In genomic region chr5:5180311-5180710, GRCm38 (mm10) we compare ENCODE assay signal across 10 mouse cellular contexts.
DNase-seq lines count a peak whose midpoint lies in the region; ATAC-seq and TF ChIP-seq lines count a peak whose summit lies in the region.
"Had no signal": no experiment of that assay in that cellular context is flagged by ENCODE, and none has a peak within 500 bp of the region (broad histone marks: within the 10 kb centered on the region; RNA-seq: fewer than 3 reads in every experiment).

No protein-coding gene starts in this region.

- no peak for TF ChIP-seq EP300 in lung, postnatal 0 days (IDR thresholded peaks at IDR 0.05)

- H3K4me2 ChIP-seq in lung, embryonic 16.5 days (ENCODE audit: low read depth, low read length), result no peak overlapping the region
- no peak overlapping the region for H3K4me2 ChIP-seq in lung, postnatal 0 days (replicated peaks; ENCODE audit: low read depth, low read length)
- H3K4me2 ChIP-seq in kidney, embryonic 16.5 days (replicated peaks; ENCODE audit: low read depth, low read length), result no peak overlapping the region
- no peak overlapping the region for H3K4me2 ChIP-seq in hindbrain, embryonic 14.5 days (replicated peaks)
- H3K4me2 ChIP-seq: embryonic facial prominence, embryonic 13.5 days; hindbrain, embryonic 15.5 days had no signal

- peaks cover 7% of the 10 kb centered on the region; the same call in 1 of the 2 replicates for H3K4me1 ChIP-seq in lung, embryonic 16.5 days (replicated peaks; ENCODE audit: control insufficient read depth, insufficient read depth, low read length)
- H3K4me1 ChIP-seq in lung, postnatal 0 days (ENCODE audit: insufficient read depth, low read depth, low read length), result peaks cover 6% of the 10 kb centered on the region; the same call in 1 of the 2 replicates
- H3K4me1 ChIP-seq in kidney, embryonic 16.5 days (ENCODE audit: insufficient read depth, low read length), result no peaks in the 10 kb centered on the region
- peaks cover under 1% of the 10 kb centered on the region; the same call in 1 of the 2 replicates for H3K4me1 ChIP-seq in hindbrain, embryonic 14.5 days (replicated peaks; ENCODE audit: control insufficient read depth, insufficient read depth, low read length)
- H3K4me1 ChIP-seq: hindbrain, embryonic 15.5 days had no signal

- H3K27me3 ChIP-seq in lung, embryonic 16.5 days (ENCODE audit: control insufficient read depth, insufficient read depth, low read depth, low read length), result no peaks in the 10 kb centered on the region
- no peaks in the 10 kb centered on the region for H3K27me3 ChIP-seq in lung, postnatal 0 days (replicated peaks; ENCODE audit: insufficient read depth, low read length)
- no peaks in the 10 kb centered on the region for H3K27me3 ChIP-seq in kidney, embryonic 16.5 days (ENCODE audit: insufficient read depth, low read length)
- H3K27me3 ChIP-seq in hindbrain, embryonic 14.5 days (ENCODE audit: control insufficient read depth, insufficient read depth, low read length), result no peaks in the 10 kb centered on the region
- H3K27me3 ChIP-seq: embryonic facial prominence, embryonic 13.5 days; hindbrain, embryonic 15.5 days had no signal

- no peak overlapping the region for H3K4me3 ChIP-seq in lung, embryonic 16.5 days (ENCODE audit: low read length)
- no peak overlapping the region for H3K4me3 ChIP-seq in lung, postnatal 0 days (ENCODE audit: low read depth, low read length)
- no peak overlapping the region for H3K4me3 ChIP-seq in kidney, embryonic 16.5 days (ENCODE audit: low read length)
- H3K4me3 ChIP-seq in hindbrain, embryonic 14.5 days (replicated peaks; ENCODE audit: low read length), result no peak overlapping the region
- H3K4me3 ChIP-seq: embryonic facial prominence, embryonic 13.5 days; hindbrain, embryonic 15.5 days had no signal

- no peaks in the 10 kb centered on the region for H3K36me3 ChIP-seq in lung, embryonic 16.5 days (ENCODE audit: control insufficient read depth, insufficient read depth, low read length)
- no peaks in the 10 kb centered on the region for H3K36me3 ChIP-seq in lung, postnatal 0 days (ENCODE audit: insufficient read depth, low read length)
- H3K36me3 ChIP-seq in kidney, embryonic 16.5 days (ENCODE audit: insufficient read depth, low read length), result no peaks in the 10 kb centered on the region
- no peaks in the 10 kb centered on the region for H3K36me3 ChIP-seq in hindbrain, embryonic 14.5 days (replicated peaks; ENCODE audit: control insufficient read depth, insufficient read depth)
- H3K36me3 ChIP-seq: embryonic facial prominence, embryonic 13.5 days; hindbrain, embryonic 15.5 days had no signal

- TF ChIP-seq CTCF in lung, postnatal 0 days (IDR thresholded peaks at IDR 0.05), result no peak

- ATAC-seq in lung, embryonic 16.5 days (ENCODE audit: low read depth), result peak; percentile 73
- ATAC-seq in lung, postnatal 0 days, result no peak
- ATAC-seq in kidney, embryonic 16.5 days (ENCODE audit: low FRiP score, low TSS enrichment), result peak; percentile 79; the same call in 1 of the 2 replicates
- ATAC-seq in hindbrain, embryonic 14.5 days (ENCODE audit: low FRiP score), result no peak

- no peaks in the 10 kb centered on the region for H3K9me3 ChIP-seq in lung, embryonic 16.5 days (ENCODE audit: control insufficient read depth, low read length)
- H3K9me3 ChIP-seq in lung, postnatal 0 days (ENCODE audit: low read length), result no peaks in the 10 kb centered on the region
- no peaks in the 10 kb centered on the region for H3K9me3 ChIP-seq in kidney, embryonic 16.5 days (ENCODE audit: low read length)
- no peaks in the 10 kb centered on the region for H3K9me3 ChIP-seq in hindbrain, embryonic 14.5 days (ENCODE audit: control insufficient read depth, low read length)
- H3K9me3 ChIP-seq: embryonic facial prominence, embryonic 13.5 days; hindbrain, embryonic 15.5 days had no signal

- H3K27ac ChIP-seq in lung, embryonic 16.5 days (ENCODE audit: low read length), result no peak overlapping the region
- no peak overlapping the region for H3K27ac ChIP-seq in lung, postnatal 0 days (ENCODE audit: low read length)
- no peak overlapping the region for H3K27ac ChIP-seq in kidney, embryonic 16.5 days (ENCODE audit: low read length)
- no peak overlapping the region for H3K27ac ChIP-seq in hindbrain, embryonic 14.5 days
- H3K27ac ChIP-seq: embryonic facial prominence, embryonic 13.5 days; hindbrain, embryonic 15.5 days had no signal

- DNase-seq in cerebellum, postnatal 10 days, result peak; percentile 6 to 9
- DNase-seq in cerebellum, postnatal 14 days, result no peak
- no peak for DNase-seq in lung, postnatal 0 days (ENCODE audit: low spot score)
- DNase-seq in frontal cortex, postnatal 25 days (ENCODE audit: low spot score in 2 of 2), result no peak
- no peak for DNase-seq in hindbrain, embryonic 14.5 days (ENCODE audit: low spot score)
- no peak for DNase-seq in thymus, postnatal 36 days

- no peak overlapping the region for H3K9ac ChIP-seq in lung, embryonic 16.5 days (ENCODE audit: low read length)
- no peak overlapping the region for H3K9ac ChIP-seq in lung, postnatal 0 days (replicated peaks; ENCODE audit: low read depth)
- no peak overlapping the region for H3K9ac ChIP-seq in kidney, embryonic 16.5 days (replicated peaks; ENCODE audit: low read length)
- no peak overlapping the region for H3K9ac ChIP-seq in hindbrain, embryonic 14.5 days
- H3K9ac ChIP-seq: embryonic facial prominence, embryonic 13.5 days; hindbrain, embryonic 15.5 days had no signal

Comparison
In these comparisons a context has a peak if more than half of its experiments do, and no peak if none do; other contexts are left out.
1. DNase-seq: peak in cerebellum, postnatal 10 days (2 of 2); none in cerebellum, postnatal 14 days (0 of 2), lung, postnatal 0 days (single experiment), frontal cortex, postnatal 25 days (0 of 2), hindbrain, embryonic 14.5 days (single experiment) and thymus, postnatal 36 days (0 of 2).
2. ATAC-seq: peak in lung, embryonic 16.5 days (single experiment) and kidney, embryonic 16.5 days (single experiment); none in lung, postnatal 0 days (single experiment) and hindbrain, embryonic 14.5 days (single experiment).